Mouse (Mus musculus) testis, postnatal 14 days (tissue): ENCODE measurements around the gene Tmem189.
"Not testable (repeated sequence)": the region's sequence is repeated elsewhere in the genome, so short reads cannot be mapped to it uniquely, and the experiment has no call there.

Experiments used
- DNase-seq: peaks from one replicate; pipeline ENCODE4 v3.0.0; 2021; ENCODE audit warnings: low spot score

Tmem189 gene

GRCm38 (mm10) chr2:167651622-167652021 is 38.0 kb downstream of the Tmem189 start:
- DNase-seq: no peak

DNA sequence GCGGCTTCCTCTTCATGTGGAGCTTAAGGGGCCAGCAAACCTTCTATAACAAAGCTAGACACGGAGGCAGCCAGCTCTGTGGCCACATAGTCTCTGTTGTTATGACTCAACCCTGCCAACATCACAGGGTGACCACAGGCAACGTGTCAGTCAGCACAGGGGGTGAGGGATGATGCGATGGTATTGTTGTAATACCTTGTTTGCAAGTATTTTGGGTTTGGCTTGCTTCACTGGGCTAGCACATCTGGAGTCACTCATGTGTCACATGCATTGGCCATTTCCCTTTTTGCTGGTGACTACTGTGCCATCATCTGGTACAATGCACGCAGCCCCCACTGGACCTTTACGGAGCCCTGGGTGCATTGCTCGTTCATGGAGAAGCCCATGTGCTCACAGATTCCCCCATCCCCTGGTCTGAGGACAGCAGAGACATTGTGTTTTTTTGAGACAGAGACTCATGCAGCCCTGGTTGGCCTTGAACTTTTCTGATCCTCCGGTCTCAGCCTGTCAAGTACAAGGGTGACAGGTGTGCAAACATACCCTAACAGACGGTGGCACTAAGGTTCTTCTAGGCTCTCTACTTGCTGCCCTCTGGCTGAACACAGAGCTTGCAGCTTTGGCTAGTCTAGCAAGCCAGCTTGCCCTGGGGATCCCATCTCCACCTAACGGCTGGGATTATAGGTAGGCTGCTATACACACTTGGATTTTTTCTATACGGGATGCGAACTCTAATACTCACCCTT is 40.2 kb downstream of the Tmem189 start:
- no peak for DNase-seq

- DNase-seq: no peak
Measured at GRCm38 (mm10) chr2:167646411-167646810, 43.2 kb downstream of the Tmem189 start.

DNA sequence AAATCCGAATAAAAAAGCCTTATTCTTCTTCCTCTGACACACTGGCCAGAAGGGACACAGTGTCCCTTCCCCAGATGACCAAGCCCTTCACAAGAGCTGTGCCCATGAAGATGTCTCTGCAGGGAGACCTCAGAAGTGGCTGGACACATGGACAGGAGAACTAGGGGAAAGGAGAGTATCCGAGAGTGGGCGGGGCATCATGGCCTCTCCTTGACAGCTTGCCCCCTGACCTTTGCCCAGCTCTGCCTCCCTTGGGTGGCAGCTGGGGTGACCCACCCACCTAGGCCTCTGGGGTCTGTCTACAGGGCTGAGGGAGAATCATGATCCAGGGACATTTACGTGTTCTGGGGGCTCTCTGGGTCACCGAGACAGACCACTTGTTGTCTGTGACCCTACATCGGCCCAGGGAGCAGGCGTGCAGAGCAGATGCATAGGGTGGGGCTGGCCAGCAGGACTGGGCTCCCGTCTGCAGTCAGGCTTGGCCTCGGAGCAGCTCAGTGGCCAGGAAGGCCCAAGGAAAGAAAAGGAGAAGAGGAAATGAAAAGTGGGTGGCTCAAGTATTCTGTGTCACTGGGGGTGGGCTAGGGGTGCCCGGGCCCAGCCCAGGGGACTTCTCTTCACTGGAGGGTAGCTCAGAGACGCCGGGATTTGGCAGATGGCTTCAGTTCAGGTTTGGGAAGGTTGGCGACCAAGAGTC is 46.1 kb downstream of the Tmem189 start:
- DNase-seq: not testable (repeated sequence)

DNA sequence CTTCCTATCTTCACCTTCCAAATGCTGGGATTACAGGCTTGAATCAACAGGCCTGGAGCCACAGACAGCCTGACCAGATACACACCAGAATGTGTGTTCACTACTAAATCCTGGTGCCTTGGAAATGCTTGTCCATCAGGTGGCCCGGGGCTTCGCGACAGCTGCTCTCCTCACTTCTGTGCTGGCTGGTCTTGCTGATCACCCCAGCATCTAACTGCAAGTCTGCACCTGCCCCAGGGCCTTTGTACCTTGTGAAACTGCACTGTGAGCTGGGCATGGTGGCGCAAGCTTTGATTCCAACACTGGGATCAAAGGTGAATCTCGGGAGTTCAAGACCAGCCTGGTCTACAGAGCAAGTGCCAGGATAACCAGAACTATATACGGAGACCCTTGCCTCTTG is 47.5 kb downstream of the Tmem189 start:
- no peak for DNase-seq

DNA sequence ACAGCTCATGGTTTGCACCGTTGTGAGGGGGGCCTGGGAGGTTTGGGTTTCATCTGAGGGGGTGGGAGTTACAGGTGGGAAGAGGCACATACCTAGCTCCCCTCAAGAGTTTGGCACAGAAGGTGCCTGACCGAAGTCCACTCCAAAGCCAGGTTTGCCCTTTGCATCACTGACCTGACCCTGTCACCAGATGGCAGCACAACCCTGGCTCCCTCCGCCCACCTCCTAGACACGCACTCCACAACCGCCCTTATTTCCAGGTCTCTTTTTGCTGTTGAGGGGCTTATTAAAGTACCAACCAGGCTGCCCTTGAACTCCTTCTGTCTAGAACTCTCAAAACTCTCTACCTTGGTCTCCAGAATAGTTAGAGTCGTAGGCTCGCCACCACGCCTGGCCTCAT is 48.3 kb downstream of the Tmem189 start:
- no peak for DNase-seq

GRCm38 (mm10) chr2:167640279-167640678 is 49.3 kb downstream of the Tmem189 start:
- DNase-seq: no peak

DNA sequence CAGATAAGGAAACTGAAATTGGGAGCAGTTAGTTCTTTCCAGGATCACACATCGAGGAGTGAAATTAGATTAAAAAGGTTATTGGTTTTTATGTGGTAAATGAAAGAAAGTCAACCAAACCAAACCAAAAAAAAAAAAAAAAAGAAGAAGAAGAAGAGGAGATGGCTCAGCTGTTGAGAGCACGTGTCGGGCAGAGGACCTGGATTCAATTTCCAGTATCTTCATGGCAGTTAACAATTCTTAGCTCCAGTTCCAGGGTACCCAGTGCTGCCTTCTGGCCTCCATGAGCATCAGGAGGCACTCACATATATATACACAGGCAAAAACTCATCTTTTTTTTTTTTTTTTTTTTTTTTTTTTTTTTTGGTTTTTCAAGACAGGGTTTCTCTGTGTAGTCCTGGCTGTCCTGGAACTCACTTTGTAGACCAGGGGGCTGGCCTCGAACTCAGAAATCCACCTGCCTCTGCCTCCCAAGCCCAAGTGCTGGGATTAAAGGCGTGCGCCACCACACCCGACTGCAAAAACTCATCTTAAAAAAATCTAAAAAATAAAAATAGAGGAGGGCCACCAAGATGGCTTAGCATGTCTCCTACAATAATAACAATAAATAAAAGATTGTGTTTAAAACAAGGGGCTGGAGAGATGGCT is 54.6 kb downstream of the Tmem189 start:
- DNase-seq: no peak

DNA sequence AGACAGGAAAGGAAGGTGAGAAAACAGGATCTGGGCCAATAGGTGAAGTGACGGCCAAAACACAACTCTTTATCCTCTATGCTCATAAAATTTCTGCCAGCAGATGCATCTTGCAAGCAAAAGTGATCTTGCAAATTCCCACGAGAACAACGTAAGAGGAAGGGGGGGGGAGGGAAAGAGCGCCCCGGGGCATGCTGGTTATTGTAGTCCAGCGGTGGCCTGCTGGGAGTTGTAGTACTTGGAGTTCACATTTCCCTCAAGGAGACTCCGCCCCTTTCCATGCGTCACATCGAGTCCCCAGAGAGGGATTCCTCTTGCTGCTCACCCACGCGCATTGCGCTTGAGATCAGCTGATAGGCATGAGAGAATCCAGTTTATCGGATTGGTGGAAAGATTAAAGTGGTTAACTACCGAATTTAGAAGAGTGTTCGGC is 55.3 kb downstream of the Tmem189 start:
- peak; percentile 88 for DNase-seq

GRCm38 (mm10) chr2:167633537-167633872 is 56.1 kb downstream of the Tmem189 start:
- no peak for DNase-seq

GRCm38 (mm10) chr2:167632731-167633536 is 56.7 kb downstream of the Tmem189 start:
- DNase-seq: no peak

GRCm38 (mm10) chr2:167631591-167632448 is 57.8 kb downstream of the Tmem189 start, which contains the start of gene Ube2v1:
Gene Ube2v1, minus strand, starts transcription at chr2:167632095.
- peak; percentile 96 for DNase-seq

DNA sequence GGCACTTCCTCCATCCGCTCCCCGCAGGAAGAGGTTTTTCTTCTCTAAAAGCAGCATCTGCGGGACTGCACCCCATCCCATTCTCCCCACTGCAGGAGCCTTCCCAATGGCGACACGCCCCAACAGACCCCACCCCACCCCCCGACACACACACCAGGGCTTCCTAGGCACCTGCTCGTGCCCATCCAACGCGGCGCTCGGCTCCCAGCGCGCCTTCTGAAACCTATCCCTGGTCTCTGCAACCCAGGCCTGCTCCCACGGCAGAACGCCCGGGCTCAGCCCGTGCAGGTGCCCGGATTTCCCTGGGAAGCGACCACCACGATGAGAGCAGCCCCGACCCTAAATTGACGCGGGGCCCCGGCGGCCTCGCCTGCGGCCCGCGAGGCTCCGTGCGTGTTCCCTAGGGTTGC is 58.4 kb downstream of the Tmem189 start:
- peak; percentile 52 for DNase-seq

DNA sequence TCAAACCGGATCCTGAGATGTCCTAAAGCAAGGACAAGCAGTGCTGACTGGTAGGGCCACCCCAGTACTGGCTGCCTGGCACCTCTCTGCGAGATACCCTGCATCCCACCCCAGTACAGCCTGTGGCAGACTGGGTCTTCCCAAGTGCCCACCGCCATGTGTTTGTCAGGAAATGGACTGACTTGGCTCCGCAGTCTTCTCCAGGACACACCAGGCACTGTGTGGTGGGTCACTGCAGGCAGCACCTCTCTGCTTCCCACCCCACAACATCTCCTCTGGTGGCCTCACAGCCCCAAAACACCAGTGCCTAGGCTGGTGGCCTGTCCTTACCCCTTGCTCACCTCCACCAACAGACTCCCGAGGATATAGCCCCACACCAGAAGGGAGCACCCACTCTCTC is 59.2 kb downstream of the Tmem189 start:
- no peak for DNase-seq

DNA sequence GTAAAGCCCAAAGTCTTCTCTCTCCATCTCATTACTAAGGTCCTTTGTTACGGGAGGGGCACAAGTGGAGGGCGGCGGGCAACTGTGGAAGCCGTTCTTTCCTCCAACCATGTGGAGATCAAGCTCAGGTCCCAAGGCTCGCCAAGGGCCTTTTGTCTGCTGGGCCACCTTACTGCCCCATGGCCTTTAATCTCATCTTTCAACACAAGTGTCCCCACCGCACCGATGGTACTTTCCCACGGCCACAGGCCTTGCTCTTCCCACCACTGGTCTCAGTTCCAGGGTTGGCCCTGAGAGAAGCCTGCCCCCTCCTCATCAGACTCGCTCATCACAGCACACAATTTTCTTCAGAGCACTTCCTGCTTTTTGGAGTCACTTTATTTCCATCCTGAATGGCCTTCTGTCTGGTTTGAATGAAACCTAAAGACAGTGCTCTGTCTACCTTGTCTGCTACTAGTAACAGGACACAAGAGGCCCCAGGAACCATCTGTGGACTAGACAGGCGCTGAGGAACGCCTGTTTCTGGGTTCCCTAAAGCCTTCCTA is 59.9 kb downstream of the Tmem189 start:
- DNase-seq: no peak

DNA sequence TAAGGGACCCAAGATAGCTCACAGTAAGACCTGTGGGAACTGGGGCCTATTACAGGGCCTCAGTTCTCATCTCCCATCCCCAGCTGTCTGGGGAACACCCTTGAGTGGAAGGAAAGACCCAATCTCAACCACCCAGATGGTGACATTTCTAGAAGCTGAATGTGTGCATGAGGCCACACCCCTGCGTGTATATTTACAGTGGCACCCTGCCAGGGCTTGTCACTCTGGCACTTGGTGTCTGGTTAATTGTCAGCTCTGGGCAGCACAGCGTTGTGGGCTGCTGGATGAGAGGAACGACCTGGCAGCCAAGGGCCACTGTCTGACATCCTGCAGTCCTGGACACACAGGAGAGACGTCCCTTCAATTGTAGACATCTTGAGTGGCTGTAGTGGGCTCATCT is 60.8 kb downstream of the Tmem189 start:
- DNase-seq: no peak

GRCm38 (mm10) chr2:167627019-167627418 is 62.6 kb downstream of the Tmem189 start:
- DNase-seq: no peak

DNA sequence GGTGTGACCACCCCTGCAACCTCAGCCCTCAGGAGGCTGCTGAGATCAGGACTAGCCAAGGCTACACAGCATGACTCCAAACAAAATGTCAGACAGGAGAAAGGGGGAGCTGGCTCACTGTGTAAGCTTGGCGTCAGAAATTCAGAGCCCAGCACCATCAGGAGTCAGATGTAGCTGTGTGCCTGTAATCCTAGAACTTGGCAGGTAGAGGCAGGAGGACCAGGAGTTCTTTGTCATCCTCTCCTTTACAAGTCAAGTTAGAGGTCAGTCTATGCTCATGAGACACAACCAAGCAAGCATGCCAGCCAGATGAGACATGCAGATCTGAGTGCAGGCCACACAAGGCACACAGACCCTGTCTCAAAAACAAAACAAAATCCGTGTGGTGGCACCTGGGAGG is 64.0 kb downstream of the Tmem189 start:
- no peak for DNase-seq

GRCm38 (mm10) chr2:167624368-167625075 is 65.1 kb downstream of the Tmem189 start:
- no peak for DNase-seq

GRCm38 (mm10) chr2:167622965-167623364 is 66.7 kb downstream of the Tmem189 start:
- no peak for DNase-seq
